Mouse (Mus musculus) layer of hippocampus, adult 9-10 months (tissue): Measurements from ENCODE around the gene Nfib.

Source experiments
- DNase-seq: peaks from one replicate; pipeline ENCODE4 v3.0.0; 2022; ENCODE audit warnings: low spot score

The Nfib gene

DNA sequence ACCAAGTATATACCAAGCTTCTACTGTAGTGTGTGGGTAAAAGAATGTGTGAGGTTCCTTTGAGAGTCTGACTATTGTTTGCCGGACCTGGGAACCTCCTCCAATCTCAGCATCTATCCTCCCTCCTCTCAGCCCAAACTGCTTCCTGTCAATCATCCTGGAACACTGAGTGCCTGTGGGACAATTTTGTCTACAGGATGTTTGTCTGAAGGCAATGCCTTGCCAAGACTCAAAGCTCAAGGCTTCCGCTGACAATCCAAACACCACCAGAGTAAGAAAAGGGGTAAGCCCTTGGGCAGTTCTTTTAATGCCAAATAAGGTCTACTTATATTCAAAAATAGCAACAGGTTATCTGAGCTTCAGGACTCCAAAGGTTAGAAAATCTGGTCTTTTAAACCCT lies 459.3 kb downstream of the Nfib start:
- DNase-seq = no peak
